Mouse (Mus musculus): ENCODE data around the gene Tmem185b.

The Tmem185b gene

DNA sequence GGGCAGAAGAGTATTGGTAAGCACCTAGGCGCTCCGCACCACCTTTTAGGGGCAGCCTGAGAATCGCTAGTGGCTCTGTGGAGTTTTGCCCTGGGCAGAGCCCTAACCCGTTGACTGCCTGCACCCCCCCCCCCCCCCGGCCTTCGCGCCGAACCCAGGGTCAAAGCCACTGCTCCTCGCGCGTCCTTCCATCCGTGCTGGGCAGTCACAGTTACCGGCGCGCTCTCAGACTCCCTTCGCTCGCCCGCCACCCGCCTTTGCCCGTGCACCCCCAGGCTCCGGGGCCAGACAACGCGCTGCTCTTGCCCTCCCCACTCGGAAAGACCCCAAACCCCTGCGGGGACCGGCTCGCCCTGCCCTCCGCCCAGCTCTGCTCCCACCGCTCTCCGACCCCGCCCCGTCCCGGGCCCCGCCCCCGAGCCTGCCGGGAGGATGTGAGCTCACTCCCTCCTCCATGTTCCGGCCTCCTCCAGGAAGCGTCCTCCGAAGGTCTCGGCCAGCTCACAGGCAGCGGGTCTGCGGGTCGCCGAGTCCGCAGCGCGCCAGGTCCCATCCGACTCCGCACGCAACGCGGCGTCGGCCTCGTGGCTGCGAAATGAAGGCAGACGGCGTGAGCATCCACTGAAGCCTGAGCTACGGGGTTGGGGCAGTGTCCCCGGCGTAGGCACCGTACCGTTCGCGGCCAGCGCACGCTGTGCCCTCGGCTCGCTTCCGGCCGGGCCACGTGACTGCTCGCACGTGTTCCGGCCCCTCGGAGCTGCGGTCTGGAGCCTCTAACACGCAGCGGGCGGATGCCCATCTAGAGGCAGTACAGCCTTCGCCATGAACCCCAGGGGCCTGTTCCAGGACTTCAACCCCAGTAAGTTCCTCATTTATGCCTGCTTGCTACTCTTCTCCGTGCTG, at the start of gene Tmem185b:
TSS of gene Tmem185b (plus strand) at position 472 of the 903 bp plus-strand sequence.
- peak; percentile 95 for DNase-seq (ENCODE audit: inconsistent ontology term)

DNA sequence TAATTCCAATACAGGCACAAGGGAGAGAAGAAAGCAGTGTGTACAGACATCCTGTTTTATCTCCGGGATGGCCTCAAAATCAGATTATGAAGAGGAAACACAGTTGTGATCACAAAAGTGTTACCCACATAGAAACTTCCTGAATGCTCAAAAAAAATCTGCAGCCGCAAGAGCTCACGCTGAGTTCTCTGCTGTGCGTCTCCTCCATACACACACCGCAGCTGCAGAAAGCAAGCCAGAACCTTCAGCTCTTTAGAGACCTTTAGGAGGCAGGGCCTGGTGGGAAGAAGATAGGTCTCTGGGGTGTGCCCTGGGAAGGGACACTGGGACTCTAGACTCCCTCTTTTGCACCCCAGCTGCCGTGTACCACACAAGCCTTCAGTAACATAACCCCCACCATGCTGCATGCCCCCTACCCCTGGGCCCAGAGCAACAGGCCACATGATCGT, 49.0 kb upstream of the Tmem185b start:
- DNase-seq (ENCODE audit: inconsistent ontology term) = no peak

DNA sequence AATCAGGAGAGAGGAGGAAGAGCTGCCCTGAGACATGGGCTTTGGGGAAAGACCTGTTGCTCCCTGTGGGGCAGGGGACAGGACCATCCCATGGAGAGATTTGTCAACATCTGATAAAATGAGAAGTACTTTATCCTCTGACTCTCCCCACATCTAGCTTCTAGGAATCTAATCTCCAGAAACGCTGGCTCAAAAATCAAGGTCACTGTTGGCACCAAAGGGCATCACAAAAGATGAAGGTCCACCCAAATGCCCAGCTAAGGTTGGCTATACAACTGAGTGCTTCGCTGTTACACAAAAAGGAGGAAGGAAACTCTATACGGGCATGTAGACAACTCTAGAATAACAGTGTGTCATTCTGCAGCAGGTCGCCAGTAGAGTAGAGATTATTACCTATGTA, 46.3 kb upstream of the Tmem185b start:
- DNase-seq (ENCODE audit: inconsistent ontology term) = no peak

DNA sequence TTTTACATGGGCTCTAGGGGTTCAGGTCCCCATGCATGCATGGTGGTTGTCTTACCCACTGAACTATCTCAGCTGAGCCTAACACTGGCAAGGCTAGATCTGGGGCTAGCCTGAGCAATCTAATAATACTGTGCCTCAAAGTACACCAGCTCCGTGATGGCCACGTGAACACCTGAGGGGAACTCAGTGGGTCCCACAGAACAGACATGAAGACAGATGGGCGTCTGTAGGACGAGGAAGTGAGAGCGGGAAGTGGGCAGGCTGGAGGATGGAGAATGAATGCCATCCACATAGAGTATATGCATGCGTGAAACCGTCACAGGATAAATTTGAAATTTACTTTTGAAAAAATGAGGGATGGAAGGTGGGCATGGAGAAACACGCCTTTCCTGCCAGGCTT, 45.3 kb upstream of the Tmem185b start:
- DNase-seq (ENCODE audit: inconsistent ontology term) = no peak

DNA sequence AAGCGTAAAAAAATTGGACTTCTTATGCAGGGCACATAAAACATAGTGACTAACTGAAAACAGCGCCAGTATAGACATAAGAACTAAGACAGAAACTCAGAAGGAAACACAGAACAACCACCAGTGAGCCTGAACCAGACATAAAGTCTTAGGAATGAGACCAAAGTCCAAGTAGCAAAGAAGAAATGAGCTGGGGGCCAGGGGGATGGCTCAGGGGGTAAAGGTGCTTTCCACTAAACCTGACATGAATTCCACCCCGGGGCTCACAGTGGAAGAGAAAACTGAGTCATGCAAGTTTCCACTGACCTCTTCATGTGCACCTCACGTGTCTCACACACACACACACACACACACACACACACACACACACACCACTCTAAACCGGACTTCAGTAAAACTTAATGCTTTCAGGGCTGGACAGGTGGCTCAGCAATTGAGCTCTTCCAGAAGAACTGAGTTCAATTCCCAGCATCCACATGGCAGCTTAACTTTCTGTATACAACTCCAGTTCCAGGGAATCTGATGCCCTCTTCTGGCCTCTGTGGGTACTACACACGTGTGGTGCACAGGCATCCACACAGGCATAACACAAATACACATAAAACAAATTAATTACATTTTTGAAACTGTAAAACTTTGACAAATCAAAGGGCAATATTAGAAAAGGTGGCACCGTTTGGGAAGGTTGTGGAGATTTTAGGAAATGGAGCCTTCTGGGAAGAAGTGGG, 44.6 kb upstream of the Tmem185b start:
- DNase-seq (ENCODE audit: inconsistent ontology term) = no peak

DNA sequence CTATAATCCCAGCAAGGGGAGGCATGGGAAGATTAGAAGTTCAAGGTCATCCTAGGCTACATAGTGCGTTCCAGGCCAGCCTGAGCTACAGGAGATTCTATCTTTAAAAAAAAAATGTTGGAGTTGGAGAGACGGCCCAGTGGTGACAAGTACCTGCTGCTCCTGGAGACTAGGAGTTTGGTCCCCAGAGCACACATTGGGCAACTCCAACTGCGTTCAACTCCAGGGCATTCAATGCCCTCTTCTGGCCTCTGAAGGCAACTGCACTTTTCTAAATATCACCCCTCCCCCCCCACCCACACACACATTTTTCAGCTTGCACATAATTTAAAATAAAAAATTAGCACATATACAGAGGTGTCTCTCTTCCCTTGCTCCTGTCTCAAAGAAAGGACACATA, 43.1 kb upstream of the Tmem185b start:
- no peak for DNase-seq (ENCODE audit: inconsistent ontology term)

DNA sequence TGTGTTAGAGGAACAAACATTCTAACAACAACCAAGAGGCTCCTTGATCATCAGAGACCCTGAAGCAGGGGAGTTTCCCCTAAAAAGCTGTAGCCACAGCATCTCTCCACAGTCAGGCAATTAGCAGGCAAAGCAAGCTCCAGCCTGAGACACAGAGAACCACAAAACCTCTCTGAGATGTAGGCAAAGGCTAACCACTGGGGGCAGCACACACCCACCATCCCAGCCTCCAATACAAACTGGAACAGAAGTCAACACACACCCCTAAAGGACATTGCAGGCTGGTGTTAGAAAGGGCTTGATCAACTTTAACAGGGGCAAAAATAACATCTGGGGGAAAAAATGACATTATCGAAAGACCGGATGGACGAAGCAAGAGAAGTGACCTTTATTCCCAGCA, 41.5 kb upstream of the Tmem185b start:
- peak; percentile 48 for DNase-seq (ENCODE audit: inconsistent ontology term)

DNA sequence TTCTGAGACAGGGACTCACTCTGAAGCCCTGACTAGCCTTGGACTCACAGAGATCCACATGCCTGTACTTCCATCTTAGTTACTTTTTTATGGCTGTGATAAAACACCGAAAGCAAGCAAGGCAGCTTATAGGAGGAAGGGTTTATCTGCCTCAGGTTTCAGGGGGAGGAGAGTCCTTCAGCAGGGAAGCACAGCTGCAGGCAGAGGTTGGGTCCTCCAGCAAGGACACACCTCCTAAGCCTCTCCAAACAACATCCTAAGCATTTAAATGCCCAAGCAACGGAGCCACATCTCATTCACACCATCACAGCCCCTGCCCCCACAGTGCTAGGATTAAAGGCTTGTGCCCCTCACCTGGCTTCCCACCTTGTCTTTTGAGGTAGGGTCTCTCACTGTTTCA, 40.1 kb upstream of the Tmem185b start:
- no peak for DNase-seq (ENCODE audit: inconsistent ontology term)

DNA sequence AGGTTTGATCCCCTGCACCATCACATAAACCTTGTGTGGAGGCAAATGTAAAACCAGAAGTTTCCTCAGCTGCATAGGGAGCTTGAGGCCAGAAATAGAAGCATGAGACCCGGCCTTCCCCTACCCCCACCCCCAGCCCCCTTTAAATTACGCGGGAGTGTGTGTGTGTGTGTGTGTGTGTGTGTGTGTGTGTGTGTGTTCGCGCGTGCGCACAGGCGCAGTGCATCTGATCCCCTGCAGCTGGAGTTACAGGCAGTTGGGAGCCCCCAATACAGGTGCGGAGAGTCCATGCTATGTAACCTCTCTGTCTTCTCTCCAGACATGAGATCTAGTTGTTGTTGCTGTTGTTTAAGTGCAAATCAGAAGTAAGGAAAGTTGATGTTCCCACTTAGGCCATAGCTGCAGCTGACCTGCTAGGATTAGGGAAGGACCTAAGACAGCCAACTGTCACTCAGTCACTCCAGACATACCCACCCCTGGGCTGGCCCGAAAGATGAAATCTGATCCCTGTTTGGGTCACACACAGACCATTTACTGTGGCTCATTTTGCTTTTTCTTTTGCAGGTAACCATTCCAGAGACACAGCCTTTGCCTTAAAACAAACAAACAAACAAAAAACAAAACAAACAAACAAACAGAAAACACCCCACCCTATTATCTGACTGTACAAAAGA, 37.9 kb upstream of the Tmem185b start:
- no peak for DNase-seq (ENCODE audit: inconsistent ontology term)

DNA sequence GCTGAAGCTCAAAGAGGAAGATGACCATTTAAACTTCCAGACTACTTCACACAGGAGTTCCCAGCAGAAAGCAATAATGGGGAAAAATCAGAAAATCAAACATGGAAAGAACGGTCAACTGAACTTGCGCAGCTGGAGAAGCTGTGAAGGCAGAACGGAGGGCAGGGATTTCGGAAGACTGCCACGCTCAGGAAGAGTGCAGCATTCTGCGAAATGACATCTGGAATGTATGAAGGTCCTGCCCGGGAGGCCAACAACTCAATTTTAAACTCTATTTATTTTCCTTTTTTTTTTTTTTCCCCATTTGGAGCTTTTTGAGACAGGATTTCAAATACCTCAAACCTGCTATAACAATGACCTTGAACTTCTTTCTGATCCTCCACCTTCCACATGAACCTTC, 35.2 kb upstream of the Tmem185b start:
- no peak for DNase-seq (ENCODE audit: inconsistent ontology term)

DNA sequence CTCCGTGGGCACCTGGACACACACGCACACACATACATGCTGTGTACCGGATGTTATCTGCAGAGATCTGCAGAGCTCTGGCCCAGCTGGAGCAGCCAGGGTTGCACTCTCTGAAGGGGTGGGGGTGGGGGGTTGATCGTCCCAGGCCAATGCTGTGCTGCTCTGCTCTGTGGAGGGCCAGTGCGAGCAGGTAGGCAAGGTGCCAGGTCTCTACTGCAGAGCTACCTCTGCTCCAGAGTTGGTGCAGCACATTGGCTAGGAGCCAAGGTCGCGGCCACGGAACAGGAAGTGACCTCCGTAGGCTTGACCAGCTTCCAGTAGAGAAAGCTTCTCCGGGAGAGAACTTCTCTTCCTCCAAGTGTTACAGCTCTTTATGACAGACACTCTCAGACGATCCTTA, 33.9 kb upstream of the Tmem185b start:
- DNase-seq (ENCODE audit: inconsistent ontology term) = no peak

DNA sequence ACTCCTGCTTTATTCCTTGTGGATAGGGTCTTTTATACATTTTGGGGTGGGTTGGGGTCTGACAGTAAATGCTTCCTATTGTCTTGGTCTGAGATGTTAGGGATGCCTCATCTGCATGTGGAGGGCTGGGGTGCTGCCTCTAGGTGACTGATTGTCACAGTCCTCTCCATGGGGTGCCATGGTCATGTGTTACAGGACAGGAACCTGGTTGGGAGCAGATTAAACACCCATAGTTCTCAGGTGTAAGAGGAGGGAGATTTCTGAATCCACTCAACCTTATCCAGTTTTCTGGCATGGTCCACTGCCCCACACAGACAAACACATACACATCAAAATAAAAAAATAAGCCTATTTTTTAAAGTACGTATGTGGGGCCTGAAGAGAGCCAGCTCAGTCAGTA, 33.5 kb upstream of the Tmem185b start:
- DNase-seq (ENCODE audit: inconsistent ontology term) = no peak

DNA sequence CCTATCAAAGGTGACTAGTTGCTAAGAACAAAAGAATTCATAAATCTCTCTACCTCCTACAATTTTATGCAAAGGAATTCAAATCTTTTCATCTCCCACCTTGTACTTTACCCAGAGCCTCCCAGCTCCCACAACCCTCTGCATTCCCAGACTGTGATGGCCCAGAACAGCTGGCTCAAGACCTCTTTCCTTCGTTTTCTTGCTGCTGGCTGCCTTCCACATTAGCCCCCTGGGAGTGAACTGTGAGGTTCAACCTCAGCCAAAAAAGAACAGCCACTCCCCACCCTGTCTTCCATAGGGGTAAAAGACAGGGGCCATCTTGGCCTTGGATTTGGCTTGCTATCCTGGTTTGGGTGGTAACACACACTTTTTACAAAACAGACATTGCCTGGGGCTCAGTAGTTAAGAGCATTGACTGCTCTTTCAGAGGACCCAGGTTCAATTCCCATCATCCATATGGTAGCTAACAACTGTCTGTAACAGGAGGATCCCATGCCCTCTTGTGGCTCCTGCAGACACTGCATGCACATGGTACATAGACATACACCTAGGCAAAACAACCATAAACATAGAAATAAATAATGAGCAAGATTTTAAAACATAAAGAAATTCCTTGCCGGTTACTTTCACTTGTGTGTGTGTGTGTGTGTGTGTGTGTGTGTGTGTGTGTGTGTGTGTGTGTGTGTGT, 31.8 kb upstream of the Tmem185b start:
- DNase-seq (ENCODE audit: inconsistent ontology term) = no peak

DNA sequence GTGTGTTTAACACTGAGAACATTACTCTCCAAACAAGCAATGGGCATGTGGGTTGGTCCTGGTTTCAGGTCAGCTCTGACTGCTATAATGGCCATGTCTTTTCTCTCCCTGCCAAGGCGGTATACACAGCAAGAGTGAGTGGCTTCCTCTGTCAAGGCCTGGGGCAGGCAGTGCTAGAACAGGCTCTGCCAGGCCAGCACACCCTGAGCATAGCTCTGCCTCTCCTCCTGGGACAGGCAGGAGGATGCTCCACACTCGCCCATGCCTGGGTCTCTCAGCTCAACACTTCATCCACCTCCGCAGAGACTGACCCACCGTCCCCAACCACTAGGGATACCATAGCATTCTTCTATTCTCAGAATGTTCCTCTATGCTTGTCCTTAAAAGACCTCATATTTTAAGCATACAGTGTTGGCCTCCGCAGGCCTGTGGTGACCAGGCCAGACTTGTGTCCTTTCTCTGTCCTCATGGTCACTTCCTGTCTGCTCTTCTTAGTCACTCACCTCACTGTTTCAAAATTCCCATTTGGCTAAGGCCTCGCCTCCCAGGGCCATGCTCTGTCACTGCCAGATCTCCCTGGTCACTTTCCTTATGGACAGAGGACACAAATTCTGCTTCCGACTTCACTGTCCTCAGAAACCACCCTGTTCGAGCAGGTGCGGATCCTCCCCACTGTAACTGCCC, 31.1 kb upstream of the Tmem185b start:
- DNase-seq (ENCODE audit: inconsistent ontology term) = no peak

DNA sequence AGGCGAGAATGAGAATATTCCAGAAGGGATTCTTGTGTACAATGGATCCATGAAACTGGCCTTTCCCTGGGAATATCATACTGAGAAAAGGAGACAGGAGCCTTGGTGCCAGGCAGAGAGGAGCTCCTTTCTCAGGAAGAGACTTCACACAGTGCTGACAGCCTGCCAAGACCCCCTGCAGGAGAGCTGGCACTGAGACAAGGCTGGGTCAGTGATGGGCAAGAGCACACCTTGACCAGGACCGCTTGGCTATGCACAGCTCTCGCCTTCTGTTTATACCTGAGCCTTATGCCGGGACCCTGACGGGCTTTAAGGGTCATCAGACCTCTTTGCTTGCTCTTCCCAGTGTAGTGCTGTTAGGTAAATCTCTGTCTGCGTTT, 30.6 kb upstream of the Tmem185b start:
- DNase-seq (ENCODE audit: inconsistent ontology term) = no peak

DNA sequence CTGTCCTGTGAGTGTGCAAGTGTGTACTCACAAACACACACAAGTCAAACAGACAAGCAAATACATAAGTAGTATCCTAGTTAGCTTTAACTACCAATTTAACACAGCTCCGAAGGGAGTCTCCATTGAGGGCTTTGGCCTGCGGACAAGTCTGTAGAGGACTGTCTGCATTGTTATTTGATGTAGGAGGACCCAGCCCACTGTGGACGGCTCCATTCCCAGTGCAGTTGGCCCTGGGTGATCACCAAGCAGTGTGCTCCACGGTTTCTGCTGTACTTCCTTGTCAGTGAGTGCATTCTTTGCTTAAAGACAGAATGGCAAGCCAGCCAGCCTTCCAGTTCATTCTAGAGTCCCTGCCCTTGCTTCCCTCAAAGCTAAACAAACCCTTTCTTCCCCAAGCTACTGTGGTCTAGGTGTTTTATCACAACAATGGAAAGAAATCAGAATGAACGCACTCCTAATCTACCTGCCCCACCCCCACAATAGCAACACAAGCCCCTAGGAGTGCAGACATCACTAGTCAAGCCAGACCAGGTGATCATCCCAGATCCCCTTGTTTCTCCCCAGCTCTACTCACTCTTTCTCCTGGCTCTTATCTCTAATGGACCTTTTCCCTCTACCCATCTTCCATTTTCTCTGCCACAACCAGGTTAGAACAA, 28.5 kb upstream of the Tmem185b start:
- DNase-seq (ENCODE audit: inconsistent ontology term) = no peak

DNA sequence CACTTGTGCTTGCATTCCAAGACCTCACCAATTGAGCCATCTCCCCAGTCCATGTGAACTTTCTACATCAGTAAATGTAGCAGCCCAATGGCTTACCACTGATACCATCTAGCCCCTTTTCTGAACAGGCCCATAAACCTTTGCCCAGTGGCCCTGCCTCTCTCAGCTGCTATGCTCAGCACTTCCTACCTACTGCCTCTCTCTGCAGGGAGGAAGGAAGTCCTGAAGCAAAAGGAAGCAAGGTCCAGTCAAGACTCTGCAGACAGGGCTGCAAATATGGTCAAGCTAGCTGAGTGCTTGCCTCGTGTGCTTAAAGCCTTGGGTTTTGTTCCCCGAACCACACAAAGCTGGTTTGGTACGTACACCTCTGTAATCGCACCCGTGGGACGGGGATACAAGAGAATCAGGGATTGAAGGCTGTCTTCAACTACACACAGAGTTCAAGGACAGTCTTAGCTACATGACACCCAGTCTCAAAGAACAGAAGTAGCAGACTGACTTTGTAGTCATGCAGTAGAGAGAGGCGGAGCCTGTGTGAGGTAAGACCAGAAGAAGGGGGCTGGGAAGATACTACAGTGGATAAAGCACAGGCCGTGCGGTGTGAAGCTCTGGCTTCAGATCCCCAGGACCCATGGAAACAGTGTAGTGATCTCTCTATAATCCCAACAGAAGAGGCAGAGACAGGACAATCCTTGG, 27.3 kb upstream of the Tmem185b start:
- no peak for DNase-seq (ENCODE audit: inconsistent ontology term)

DNA sequence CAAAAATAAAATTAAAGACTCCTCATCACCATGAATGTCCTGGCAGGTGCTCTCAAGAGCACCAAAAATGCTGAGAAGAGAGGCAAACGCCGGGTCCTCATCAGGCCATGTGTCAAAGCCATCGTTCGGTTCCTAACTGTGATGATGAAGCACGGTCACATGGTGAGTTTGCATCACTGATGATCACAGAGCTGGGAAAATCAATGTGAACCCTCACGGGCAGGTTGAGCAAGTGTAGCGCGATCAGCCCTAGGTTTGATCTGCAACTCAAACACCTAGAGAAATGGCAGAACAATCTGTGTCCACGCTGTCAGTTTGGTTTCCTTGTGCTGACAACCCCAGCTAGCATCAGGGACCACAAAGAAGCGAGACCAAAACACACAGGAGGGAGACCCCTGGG, 26.5 kb upstream of the Tmem185b start:
- DNase-seq (ENCODE audit: inconsistent ontology term) = no peak

DNA sequence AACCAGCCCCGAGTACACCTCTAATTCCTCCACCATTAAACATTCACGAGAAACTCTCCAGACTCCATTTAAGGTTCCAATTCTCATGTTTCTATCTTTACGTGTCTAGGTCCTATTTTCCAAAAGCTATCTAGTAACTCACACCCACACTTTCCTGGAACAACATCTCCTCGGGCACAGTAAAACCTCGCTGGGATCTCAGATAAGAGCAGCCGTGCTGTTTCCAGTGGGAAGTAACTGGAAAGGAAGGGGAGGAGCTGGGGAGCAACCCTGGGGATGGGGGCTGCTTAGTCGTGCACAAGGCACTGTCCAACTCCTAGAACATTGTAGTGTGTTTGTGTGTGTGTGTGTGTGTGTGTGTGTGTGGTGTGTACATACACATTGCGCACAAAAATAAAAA, 24.1 kb upstream of the Tmem185b start:
- no peak for DNase-seq (ENCODE audit: inconsistent ontology term)

DNA sequence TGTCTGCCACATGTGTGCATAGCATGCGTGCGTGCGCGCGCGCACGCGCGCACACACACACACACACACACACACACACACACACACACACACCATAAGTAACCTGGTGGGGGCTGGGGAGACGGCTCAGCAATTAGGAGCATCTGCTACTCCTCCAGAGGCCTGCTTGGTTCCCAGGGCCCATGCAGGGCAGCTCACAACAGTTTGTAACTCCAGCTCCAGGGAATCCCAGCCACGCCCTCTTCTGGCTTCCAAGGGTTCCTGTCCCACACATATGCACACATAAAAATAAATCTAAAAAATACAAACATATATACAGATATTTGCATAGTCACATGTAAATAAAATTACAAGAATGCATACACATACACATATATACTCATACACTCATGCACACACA, 23.2 kb upstream of the Tmem185b start:
- no peak for DNase-seq (ENCODE audit: inconsistent ontology term)
